Mouse (Mus musculus) gastrocnemius, adult 2 months (tissue): ENCODE measurements at regions not wholly inside any gene's neighbourhood (a gene's known extent, or its start where the extent isn't known, plus 50 kb on each side); places are given as distances from the start of the nearest gene placed in this dataset.

Experiments
- DNase-seq: peaks from one replicate; pipeline ENCODE4 v3.0.0; 2022
- H3K27ac ChIP-seq: fragments of 200-600 bp; 2 replicates; pipeline ENCODE4 v1.8.1; 2022; ENCODE audit warnings: mild to moderate bottlenecking
- H3K4me3 ChIP-seq: fragments of 200-600 bp; 2 replicates; pipeline ENCODE4 v1.8.1; 2022; ENCODE audit warnings: mild to moderate bottlenecking, moderate library complexity
- CTCF ChIP-seq: fragments of 200-600 bp; IDR thresholded peaks from 2 replicates; pipeline ENCODE4 v1.8.1; 2022; ENCODE audit warnings: antibody characterized with exemption, mild to moderate bottlenecking, moderate library complexity
- intact Hi-C: fragments of 180-260 bp; cut with DNase I; formaldehyde crosslinking; loops from one replicate; pipeline ENCODE4 v1.15.1; 2025

DNA sequence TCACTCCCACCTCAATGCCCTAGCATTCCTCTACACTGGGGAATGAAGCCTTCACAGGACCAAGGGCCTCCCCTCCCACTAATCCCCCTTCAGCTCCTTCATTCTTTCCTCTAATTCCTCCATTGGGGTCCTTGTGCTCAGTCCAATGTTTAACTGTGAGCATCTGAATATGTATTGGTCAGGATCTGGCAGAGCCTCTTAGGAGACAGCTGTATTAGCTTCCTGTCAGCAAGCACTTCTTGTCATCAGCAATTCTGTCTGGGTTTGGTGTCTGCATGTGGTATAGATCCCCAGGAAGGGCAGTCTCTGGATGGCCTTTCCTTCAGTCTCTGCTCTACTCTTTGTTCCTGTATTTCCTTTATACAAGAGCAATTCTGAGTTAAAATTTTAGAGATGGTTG lies 426.8 kb upstream of the 2610001J05Rik start:
- Histone ChIP-seq H3K27ac (peak overlapping the region; percentile 81), H3K4me3 (no peak overlapping the region)
- no peak for DNase-seq
- intact Hi-C loops = no loop called here
- no peak for TF ChIP-seq CTCF

DNA sequence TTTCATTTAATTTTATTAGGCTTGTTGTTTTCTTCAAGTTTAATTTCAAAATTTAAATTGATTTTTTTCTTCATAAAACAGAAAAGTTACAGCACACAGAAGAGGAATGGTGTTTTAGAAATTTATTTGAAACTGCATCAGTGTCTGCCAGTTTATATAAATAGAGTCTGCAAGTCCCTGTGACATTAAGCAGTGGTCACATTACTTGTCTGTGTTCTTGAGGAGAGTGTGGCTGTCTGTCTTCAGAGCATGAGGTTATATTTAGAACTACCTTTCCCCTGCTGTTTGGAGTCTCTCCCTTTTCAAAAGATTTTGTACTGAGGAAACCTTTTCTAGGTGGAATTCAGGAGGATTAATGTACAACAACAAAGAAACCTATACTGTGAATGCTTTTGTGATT lies 426.1 kb upstream of the 2610001J05Rik start:
- no peak for TF ChIP-seq CTCF
- Histone ChIP-seq H3K27ac (peak overlapping the region; percentile 81), H3K4me3 (peak overlapping the region; percentile 24; the same call in 1 of the 2 replicates)
- DNase-seq = no peak
- intact Hi-C loops = no loop called here

DNA sequence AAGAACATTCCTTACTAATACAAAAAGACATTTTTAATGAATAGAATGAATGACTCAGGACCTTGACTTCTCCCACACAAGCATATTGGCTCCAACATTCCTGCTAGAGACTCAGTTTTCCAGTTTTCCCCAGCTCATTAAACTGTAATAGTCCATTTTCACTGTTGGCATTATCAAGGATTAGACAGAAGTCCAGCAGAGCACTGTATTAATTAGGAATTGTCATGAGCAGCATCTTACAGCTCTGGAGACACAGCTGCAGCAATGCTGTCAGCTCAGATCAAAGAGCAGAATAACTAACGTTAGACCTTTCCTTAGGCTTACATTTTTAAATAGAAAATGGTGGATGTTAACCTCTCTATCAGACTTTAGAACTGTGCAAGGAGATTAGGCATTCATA lies 419.5 kb upstream of the 2610001J05Rik start:
- H3K4me3 ChIP-seq = no peak overlapping the region
- no peak for TF ChIP-seq CTCF
- intact Hi-C loops = no loop called here
- DNase-seq = no peak
- no peak overlapping the region for H3K27ac ChIP-seq

DNA sequence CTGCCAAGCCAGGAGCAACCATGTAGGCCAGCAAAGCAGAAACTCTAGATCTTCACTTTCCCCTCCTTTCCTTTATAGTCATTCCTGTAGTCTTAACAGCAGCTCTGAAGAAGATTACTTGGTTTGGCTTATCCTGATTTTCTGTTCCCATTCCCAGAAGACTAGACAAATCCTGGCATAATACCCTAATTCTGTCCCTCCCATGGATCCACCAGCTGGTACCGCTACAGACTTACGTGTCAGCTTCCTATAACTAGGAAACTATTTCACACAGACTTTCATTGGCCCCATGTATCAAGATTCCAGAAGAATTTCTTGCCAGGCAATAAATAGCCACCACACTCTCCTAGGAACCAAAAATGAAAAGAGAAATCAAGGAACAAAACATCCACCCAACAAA lies 410.2 kb upstream of the 2610001J05Rik start:
- Histone ChIP-seq H3K27ac (no peak overlapping the region), H3K4me3 (no peak overlapping the region)
- intact Hi-C loops = no loop called here
- TF ChIP-seq CTCF = no peak
- DNase-seq = no peak

DNA sequence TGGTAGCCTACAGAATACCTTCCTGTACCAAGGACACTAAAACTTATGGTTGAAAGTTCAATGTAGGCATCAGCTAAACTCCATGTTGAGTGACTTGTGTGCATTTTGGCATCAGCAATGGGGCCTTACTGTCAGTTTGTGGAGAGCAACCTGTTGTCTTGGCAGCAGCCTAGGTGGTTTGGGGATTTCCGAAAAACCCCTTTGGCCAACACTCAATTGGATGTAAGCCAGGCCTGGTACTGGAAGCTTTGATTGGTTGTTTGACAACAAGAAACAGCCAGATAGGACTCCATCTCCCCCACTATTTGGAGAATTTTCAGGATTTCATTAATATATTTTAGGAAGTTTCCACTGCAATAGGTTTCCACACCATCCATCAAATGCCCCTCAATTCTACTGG lies 390.6 kb upstream of the 2610001J05Rik start:
- Histone ChIP-seq H3K4me3 (no peak overlapping the region), H3K27ac (no peak overlapping the region)
- no peak for TF ChIP-seq CTCF
- DNase-seq = no peak
- intact Hi-C loops = no loop called here

DNA sequence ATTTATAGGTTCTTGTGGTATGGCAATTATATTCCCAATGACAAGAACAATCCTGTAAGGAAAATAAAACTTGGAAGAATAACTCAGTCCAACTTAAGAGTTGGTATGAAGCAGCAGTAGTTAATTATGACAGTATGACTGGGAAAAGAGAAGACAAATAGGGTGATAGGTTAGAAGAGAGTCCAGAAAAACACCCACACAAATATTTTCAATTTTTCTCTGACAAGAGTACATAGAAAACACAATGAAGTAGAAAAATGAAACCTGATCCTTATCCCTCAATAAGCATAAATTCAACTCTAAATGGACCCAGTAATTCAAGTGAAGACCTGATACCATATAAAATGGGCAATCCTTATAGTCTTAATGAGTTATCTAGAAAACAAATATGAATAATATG lies 369.0 kb upstream of the 2610001J05Rik start:
- H3K27ac ChIP-seq = no peak overlapping the region
- no peak overlapping the region for H3K4me3 ChIP-seq
- TF ChIP-seq CTCF = no peak
- no peak for DNase-seq
- intact Hi-C loops = no loop called here

DNA sequence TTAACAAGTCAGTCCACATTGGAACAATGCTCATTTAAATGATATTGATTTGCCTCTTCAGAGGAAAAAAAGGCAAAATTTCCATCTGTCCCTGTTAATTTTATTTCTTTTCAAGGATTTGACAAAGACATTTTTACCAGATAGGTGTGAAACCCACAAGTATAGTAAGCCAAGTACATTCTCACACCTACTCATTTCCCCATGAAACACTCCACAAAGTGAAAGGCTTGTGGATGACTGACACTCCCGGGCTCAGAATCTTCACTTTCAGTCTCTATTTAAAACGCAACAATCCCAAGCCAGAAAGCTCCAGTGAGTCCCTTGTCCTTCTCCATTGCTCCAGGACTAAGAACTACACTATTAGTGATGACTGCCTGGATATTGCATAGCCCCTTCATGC lies 367.8 kb upstream of the 2610001J05Rik start:
- no peak for DNase-seq
- intact Hi-C loops = no loop called here
- TF ChIP-seq CTCF = no peak
- H3K27ac ChIP-seq = no peak overlapping the region
- H3K4me3 ChIP-seq = no peak overlapping the region

DNA sequence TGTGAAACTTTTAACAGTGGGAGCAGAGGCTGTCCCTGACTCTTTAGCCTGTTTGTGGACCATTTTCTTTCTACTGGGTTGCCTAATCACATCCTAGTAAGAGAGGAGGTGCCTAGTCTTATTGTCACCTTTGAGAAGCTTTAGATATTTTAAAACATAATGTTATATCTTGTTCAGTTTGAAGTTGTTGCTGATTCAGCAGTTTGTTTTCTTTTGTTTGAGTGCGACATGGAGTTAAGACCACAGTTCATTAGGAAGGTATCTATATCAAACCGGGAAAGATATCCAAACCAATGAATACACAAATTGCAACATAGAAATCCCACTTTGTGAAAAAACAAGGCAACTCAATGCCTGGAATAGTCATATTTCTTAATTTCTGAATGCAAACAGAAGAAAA lies 359.5 kb upstream of the 2610001J05Rik start:
- intact Hi-C loops = no loop called here
- Histone ChIP-seq H3K4me3 (no peak overlapping the region), H3K27ac (no peak overlapping the region)
- no peak for TF ChIP-seq CTCF
- no peak for DNase-seq

DNA sequence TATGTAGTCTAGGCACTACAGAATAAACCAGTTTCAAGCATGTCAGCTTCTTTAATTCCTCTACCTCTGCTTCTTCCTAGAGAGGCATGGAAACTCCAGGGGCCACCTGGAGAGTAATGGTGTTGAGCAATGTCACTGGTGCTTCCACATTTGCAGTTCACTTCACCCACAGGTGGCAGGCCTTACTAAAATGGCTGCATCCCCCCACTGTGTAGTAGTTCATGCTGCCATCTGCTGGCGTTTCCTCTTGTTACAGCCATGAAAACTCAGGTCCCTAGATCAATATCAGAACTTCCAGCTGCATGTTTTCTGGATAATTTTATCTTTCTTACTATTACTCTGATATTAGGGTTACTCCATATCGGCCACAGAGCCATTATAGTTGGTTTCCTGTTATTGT lies 336.2 kb upstream of the 2610001J05Rik start:
- Histone ChIP-seq H3K4me3 (no peak overlapping the region), H3K27ac (no peak overlapping the region)
- TF ChIP-seq CTCF = peak; percentile 54
- intact Hi-C loops = no loop called here
- DNase-seq = peak; percentile 18

DNA sequence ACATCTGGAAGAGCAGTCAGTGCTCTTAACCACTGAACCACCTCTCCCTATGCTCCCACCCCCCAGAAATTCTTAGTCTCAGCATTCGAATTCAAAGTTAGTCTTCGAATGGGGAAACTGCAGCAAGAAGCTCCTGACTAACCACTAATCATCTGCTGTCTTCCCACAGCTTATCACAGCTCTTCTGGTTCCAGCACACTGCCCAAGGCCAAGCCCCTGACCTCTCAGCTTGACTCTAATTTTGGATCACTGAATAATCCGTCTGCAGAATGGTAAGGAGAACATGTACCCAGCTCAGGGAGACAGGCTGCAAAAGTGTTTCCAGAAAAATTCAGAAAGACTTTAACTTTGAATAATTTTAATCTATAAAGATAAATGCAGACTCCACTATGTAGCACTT lies 325.8 kb upstream of the 2610001J05Rik start:
- intact Hi-C loops = no loop called here
- no peak for DNase-seq
- no peak overlapping the region for H3K4me3 ChIP-seq
- H3K27ac ChIP-seq = no peak overlapping the region
- no peak for TF ChIP-seq CTCF

DNA sequence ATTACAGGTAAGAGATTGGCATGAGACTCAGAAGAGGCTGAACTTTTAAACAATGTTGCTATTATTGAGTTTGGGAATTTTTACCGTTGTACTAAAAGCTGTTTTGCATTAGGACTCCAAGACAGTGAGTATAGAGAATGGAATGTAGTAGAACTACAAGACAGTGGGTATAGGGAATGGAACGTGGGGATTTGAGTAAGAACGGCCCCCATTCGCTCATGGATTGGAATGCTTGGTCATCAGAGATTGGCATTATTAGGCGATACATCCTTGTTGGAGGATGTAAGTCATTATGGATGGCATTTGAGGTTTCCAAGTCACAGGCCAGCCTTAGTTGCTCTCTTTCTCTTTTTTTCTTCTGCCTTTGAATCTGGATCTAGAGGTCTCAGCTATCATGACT lies 324.0 kb upstream of the 2610001J05Rik start:
- Histone ChIP-seq H3K27ac (no peak overlapping the region), H3K4me3 (no peak overlapping the region)
- intact Hi-C loops = no loop called here
- no peak for DNase-seq
- no peak for TF ChIP-seq CTCF

DNA sequence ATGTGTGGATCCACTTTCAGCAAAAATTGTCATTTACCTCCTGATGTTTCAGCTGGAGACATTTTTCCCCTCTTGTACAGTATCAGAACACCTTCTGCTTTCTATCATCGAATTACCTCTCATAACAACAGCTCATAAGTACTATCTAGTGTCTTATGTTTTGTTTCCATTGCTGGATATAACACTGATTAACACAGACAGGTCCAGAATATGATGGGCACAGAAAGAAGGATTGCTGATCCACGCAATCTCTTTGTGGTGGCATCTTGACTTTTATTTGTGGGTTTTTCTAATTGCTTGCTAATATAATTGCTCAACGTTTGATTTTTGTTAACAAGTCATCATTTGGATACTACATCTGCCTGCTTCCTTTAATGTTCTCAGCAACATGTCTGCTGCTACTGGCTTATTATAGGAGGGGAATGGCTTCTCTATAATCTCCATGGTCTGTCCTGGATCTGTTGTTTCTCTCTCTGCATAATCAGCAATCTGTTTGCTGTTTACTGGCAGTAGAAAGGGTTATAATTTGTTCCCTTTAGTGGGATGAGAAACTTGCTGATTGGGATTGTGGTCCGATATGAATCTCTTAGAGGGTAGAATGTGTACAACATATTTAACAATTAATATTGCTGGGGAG lies 320.2 kb upstream of the 2610001J05Rik start:
- DNase-seq = no peak
- intact Hi-C loops = no loop called here
- no peak for TF ChIP-seq CTCF
- no peak overlapping the region for H3K27ac ChIP-seq
- no peak overlapping the region for H3K4me3 ChIP-seq

DNA sequence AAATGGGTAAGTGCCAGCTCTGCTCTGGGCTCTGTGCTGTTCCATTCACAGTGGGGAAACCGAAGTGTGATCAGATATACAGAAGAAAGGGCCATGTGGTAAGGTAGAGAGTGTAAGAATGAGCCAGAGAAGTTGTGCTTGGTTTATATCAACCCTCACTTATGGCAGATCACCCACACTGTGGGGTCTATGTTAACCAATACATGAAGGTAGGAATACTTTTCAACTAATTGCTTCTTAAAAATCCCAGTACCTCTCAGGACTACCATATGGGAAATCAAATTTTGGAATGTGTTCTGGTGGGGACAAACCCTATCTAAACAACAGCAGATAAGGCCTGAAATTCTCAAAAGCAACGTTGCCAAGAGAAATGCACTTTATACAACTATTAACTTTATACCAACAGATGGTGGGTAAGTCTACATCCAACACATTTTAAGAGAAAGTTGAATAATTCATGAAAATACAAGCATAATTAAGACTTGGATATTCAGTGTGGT lies 314.7 kb upstream of the 2610001J05Rik start:
- intact Hi-C loops = no loop called here
- no peak for DNase-seq
- Histone ChIP-seq H3K27ac (no peak overlapping the region), H3K4me3 (no peak overlapping the region)
- TF ChIP-seq CTCF = no peak

DNA sequence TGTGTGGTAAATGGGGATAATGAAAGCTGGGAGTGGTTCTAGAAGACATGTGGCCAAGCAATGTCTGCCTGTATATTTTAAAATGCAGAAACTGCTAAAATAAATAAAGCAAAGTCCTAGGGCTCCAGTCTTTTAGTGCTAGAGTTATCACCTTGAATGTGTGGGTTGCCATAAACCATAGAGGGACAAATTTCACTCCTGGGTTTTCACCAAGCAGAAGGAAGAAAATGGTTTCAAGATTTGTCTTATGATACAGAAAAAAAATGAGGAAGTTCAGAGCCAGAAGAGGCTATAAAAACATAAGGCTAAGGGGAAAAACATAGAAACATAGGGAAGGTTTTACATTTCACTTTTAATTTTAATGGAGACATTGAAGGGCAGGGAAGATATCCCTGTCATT lies 276.1 kb upstream of the 2610001J05Rik start:
- no peak overlapping the region for H3K27ac ChIP-seq
- DNase-seq = no peak
- intact Hi-C loops = no loop called here
- no peak overlapping the region for H3K4me3 ChIP-seq
- no peak for TF ChIP-seq CTCF
